Mouse (Mus musculus): Measurements from ENCODE around the gene 6430550D23Rik.

6430550D23Rik gene

DNA sequence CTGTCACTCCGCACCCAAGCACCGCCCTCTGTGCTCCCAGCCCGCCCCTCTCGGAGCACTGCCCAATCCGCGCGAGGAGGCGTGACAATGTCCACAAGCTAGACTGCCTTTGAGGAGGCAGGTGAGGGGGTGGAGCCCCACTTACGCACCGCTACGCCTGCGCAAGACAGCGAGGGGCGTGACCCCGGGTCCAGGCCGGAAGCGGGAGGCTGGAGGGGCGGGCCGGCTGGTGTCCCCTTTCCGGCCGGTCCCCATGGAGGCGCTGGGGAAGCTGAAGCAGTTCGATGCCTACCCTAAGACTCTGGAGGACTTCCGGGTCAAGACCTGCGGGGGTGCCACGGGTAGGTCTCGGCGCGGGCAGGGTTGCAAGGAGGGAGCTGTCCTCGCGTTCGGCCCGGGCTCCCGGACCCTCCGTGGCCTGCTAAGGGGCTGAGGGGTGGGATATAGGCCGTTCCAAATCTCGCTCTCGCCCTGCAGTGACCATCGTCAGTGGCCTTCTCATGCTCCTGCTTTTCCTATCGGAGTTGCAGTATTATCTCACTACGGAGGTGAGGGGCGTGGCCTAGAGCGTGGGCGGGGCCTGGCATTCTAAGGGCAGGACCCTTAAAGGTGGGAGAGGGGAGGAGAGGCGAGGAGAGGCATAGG, at the start of gene 6430550D23Rik, which contains the start of gene Ergic3:
Gene 6430550D23Rik (minus strand): TSS at position 90 of the 645 bp plus-strand sequence.
Gene Ergic3 (plus strand): TSS at position 158 of the 645 bp plus-strand sequence.
- in situ Hi-C loops (cut with MboI; ENCODE audit: unreplicated experiment in 2 of 2): loop anchor here in 1 of 2 experiments (5.0 kb wide), 1 partner anchor 41 kb away; no protein-coding TSS in a partner anchor

DNA sequence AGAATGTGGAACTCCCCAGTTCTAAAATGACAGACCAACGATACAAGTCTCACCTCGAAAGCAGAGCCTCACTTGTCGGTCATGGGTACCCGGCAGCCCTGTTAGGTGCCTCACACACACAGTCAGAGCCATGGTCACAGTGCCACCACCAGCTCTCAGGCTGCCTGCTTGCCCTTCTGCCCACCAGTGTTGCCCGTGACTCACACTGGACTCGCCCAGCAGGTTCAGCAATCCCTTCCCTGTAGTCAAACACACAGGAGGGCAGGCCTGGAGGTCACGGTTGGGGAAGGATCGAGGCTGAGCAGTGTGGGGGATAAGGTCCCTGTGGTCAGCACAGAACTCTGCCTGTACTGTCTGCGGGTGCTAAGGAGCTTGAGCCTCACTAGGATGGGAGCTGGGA, 45.0 kb upstream of the 6430550D23Rik start, which contains the start of gene Fer1l4:
Gene Fer1l4 (minus strand): TSS at position 132 of the 400 bp plus-strand sequence.
- in situ Hi-C loops (cut with MboI; ENCODE audit: unreplicated experiment in 2 of 2): no loop called here

DNA sequence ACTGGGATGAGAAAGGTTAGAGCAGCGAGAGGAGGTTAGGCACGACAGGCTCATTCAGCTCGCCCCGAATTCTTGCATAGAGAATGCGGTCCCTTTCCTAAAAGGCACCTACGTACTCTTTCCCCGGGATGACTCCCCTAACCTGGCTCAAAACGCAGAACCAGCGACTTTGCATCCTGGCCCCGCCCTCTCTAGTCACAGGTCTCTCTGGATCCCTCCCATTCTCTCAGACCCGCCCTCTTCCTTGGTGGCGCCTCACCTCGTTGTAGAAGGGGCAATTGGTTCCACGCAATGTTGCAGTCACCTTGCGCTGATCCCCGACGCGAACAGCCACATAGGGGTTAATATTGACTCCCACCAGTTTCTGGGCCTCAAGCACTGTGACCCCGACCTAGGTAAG, 40.2 kb upstream of the 6430550D23Rik start:
- in situ Hi-C loops (cut with MboI; ENCODE audit: unreplicated experiment in 2 of 2): loop anchor here in 1 of 2 experiments (25.0 kb wide), 1 partner anchor 439 kb away; no protein-coding TSS in a partner anchor

DNA sequence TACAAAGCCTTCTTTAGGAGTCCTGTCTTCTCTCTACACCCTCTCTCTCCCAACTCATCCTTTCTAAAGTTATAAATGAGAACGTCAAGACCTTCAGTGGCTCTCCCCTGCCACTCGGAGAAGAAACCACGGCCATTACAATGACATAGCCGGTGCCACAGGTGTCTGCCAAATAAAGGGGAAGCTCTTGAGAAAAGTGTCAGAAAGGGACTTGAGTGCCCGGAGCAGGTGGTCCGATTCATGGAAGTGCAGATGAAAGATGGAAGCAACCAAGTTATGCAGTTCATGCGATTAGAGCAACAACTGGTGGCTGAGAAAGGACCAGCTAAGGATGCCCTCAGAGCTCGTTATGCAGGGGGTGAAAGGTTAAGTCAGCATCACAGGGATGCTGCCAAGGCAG, 35.1 kb upstream of the 6430550D23Rik start:
- in situ Hi-C loops (cut with MboI; ENCODE audit: unreplicated experiment in 2 of 2): loop anchor here in 1 of 2 experiments (25.0 kb wide), 1 partner anchor 444 kb away; no protein-coding TSS in a partner anchor

DNA sequence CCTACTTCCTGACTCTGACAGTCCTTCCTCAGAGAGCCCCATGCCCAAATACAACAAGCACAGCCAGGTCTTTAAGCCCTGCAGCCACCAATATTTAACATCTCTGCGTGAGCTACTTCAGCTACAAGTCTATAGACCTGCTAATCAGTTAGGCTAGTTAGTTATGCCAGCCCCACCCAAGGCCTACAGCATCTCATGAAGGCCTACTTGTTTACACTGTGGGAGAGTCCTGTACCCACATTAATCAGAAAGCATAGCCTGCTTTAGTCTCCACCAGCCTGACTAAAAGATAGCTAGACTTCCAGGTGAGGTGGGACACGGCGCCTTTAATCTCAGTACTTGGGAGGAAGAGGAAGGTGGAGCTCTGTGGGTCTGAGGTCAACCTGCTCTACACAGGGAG, 31.6 kb upstream of the 6430550D23Rik start:
- in situ Hi-C loops (cut with MboI; ENCODE audit: unreplicated experiment in 2 of 2): loop anchor here in 1 of 2 experiments (25.0 kb wide), 1 partner anchor 448 kb away; no protein-coding TSS in a partner anchor

DNA sequence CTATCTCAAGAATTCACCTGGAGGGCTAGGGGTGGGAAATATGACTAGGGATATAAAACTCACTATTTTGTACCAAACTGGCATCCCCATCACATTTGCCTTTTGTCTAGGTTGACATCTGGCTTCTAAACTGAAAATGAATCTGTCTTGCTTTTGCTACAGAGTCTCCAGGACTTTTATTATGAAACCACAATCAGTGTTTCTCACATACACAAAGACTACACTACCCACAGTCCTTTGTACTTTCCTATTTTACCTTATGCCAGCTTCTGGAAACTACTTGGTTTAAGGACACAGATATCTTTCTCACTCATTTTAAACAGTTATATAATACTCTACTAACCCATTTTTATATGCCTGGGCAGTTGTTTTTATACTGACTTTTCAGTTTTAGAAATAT, 17.7 kb upstream of the 6430550D23Rik start:
- in situ Hi-C loops (cut with MboI; ENCODE audit: unreplicated experiment in 2 of 2): loop anchor here in 1 of 2 experiments (25.0 kb wide), 1 partner anchor 462 kb away; no protein-coding TSS in a partner anchor

DNA sequence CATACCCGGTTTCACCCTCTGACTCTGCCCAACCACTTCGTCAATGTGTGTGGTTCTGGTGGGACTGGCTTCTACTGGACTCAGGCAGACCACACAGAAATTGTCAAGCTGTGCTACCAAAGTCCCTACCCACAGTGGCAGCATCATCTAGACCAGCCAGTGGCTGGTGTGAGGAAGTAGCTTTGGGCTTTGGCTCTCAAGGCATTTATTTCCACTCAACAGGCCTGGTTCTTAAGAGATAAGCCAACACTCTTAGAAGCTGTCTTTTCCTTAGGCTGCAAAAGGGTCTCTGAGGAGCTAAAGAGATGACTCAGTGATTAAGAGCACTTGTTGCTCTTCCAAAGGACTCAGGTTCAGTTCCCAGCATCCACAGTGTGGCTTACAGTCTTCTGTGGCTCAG, 14.0 kb upstream of the 6430550D23Rik start:
- in situ Hi-C loops (cut with MboI; ENCODE audit: unreplicated experiment in 2 of 2): no loop called here

DNA sequence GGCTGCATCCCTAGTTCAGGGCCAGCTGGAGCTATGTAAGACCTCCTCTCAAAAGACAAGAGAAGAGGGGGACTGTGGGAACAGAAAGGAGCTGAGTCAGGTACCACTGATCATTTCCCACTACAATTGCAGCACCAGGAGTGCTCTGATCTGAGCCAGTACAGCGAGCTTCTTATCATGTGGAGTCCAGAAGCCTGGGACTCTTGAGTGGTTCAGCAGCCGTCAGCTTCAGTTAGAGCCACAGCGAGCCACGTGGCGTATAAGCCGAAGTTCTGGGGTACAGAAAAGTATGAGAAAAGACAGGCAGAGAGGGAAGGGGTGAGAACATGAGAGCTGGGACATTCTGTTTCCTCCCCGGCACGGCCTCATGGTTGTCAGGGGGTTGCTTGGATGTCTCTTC, 13.4 kb upstream of the 6430550D23Rik start:
- in situ Hi-C loops (cut with MboI; ENCODE audit: unreplicated experiment in 2 of 2): no loop called here

DNA sequence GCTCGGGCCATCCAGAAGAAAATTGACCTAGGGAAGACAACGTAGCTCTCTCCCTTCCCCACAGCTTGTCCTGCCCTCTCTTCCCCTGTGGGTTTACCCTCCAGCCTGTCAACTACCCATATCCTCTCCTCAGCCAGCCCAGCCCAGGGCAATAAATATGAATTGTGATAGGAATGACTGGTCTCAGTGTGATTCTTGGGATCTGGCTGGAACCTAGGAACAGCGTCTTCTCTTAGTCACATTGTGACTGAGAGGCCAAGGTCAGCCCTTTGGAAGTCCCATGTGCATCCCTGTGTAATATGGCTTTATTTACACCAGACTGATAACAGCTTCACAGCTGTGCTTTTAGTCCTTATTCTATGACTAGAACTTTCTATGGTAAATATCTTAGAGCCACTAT, 10.3 kb upstream of the 6430550D23Rik start:
- in situ Hi-C loops (cut with MboI; ENCODE audit: unreplicated experiment in 2 of 2): no loop called here

DNA sequence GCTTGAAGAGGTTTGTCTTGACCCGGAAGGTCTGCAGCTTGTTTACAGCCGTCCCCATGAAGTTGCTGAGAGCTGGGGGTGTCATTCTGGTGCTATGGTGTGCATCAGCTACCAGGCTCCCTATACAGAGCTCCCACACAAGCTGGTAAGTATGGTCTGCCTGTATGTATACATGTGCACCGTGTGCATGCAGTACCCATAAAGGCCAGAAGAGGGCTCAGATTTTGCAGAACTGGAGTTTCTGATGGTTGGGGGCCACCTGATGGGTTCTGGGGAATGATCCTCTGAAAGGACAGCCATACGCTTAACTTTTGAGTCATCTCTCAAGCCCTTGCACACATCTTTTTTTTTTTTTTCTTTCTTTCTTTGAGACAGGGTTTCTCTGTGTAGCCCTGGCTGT, 2.4 kb downstream of the 6430550D23Rik start:
- in situ Hi-C loops (cut with MboI; ENCODE audit: unreplicated experiment in 2 of 2): loop anchor here in 1 of 2 experiments (5.0 kb wide), 1 partner anchor 38 kb away; no protein-coding TSS in a partner anchor

DNA sequence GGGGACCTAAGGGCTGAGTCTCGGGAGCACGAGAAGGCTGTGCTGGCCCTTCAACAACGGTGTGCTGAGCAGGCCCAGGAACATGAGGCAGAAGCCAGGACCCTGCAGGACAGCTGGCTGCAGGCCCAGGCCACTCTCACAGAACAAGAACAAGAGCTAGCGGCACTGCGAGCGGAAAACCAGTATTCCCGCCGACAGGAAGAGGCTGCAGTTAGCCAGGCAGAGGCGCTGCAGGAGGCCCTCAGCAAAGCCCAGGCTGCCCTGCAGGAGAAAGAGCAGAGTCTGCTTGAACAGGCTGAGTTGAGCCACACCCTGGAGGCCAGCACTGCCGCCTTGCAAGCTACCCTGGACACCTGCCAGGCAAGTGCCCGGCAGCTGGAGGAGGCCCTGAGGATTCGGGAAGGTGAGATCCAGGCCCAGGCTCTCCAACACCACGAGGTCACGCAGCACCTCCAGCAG, 15.9 kb downstream of the 6430550D23Rik start:
- in situ Hi-C loops (cut with MboI; ENCODE audit: unreplicated experiment in 2 of 2): no loop called here

DNA sequence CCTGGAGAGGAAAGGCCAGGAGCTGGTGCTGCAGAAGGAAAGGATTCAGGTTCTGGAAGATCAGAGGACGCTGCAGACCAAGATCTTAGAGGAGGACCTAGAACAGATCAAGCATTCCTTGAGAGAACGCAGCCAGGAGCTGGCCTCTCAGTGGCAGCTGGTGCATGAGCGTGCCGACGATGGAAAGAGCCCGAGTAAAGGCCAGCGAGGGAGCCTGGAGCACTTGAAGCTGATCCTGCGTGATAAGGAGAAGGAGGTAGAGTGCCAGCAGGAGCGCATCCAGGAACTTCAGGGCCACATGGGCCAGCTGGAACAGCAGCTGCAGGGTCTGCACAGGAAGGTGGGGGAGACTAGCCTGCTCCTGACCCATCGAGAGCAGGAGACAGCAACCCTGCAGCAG, 16.6 kb downstream of the 6430550D23Rik start:
- in situ Hi-C loops (cut with MboI; ENCODE audit: unreplicated experiment in 2 of 2): no loop called here

DNA sequence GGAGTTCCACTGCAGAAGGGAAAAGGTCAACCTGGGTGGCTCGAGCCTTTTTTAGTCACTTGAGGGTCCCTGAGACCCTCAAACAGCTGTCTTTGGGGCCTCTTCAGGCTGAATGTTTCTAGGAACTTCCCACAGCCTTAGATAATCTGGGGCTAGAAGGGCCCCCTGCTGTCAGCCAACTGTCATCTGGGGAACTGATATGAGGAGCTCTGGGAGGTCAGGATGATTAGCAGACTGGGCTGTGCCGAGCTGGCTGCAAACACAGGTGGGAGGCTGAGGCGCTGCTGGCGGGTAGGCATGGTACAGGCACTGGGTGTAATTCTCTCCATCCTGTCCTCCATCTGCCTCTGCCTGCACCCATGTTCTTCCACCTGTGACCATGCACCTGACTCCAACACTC, 18.7 kb downstream of the 6430550D23Rik start:
- in situ Hi-C loops (cut with MboI; ENCODE audit: unreplicated experiment in 2 of 2): no loop called here

DNA sequence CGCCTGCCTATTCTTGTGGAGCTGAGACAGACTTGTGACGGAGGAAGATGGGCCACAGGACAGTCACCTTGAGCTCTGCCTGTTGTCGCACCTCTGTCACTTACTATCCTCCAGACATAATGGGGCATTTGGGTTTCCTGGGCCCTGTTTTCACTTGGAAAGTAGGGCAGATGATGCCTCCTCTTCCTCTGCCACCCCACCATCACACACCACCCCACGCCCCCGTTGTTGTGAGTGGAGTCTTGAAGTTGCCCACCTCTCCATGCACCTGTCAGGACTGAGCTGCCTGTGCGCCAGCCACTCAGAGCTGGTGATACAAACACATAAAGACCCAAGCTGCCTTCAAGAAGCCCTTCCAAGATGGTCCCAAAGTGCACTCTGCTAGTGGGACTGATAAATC, 20.6 kb downstream of the 6430550D23Rik start:
- in situ Hi-C loops (cut with MboI; ENCODE audit: unreplicated experiment in 2 of 2): no loop called here

DNA sequence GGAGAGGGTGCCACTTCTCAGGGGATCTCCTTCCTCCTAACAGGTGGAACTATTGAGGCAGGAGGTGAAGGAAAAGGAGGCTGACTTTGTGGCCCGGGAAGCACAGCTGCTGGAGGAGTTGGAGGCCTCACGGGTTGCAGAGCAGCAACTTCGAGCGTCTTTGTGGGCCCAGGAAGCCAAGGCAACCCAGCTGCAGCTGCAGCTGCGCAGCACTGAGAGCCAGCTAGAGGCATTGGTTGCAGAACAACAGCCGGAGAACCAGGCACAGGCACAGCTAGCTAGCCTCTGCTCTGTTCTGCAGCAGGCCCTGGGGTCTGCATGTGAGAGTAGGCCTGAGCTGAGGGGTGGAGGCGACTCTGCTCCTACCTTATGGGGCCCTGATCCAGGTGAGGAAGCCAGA, 22.0 kb downstream of the 6430550D23Rik start:
- in situ Hi-C loops (cut with MboI; ENCODE audit: unreplicated experiment in 2 of 2): no loop called here

DNA sequence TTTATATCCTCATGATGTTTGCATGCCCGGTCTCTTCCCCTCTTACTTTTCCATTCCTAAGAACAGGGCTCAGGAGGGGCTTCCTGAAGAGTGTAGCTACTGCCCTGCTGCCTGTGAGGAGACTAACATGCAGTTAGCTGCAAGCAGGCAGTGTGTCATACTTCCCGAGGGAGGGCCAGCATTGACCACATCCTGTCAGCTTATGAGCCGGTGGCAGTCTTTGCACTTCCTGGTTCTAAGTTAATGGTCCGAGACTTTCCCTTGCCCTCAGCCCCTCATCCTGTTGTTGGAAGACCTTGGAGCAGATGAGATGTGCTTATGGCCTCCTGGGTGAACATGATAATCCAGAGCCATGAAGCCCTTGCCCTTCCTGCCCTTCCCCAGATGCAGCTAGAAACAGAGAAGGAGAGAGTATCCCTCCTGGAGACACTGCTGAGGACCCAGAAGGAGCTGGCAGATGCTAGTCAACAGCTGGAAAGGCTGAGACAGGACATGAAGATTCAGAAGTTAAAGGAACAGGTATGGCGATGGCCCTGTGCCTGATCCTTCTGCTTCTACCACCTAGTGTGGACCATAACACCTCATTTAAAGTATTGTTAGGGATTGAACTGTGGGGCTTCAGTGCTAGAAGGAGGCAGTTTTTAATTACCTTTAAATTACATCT, 28.3 kb downstream of the 6430550D23Rik start:
- in situ Hi-C loops (cut with MboI; ENCODE audit: unreplicated experiment in 2 of 2): no loop called here

DNA sequence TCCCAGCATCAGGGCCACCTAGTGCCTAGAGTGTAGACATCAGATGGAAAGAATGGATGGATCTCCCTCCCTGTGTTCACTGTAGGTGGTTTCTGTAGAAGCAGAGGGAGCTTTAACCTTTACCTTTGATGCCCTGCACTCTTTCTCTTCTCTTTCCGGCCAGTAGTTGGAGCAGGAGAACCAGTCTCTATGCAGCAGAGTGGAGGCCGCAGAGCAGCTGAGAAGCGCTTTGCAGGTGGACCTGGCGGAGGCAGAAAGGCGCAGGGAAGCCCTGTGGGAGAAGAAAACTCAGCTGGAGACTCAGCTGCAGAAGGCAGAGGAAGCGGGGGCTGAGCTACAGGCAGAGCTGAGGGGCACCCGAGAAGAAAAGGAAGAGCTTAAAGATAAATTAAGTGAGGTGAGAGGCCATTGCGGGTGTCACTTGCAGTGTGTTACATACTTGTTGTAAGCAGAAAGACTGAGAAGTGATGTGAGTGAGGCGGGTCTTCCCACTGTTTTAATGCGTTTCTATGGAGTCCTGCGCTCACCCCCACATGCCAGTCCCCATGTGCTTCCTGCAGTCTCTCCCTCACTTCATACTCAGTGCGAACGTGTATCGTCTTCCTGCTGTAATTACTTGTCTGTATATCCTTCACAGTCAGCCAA, 33.6 kb downstream of the 6430550D23Rik start:
- in situ Hi-C loops (cut with MboI; ENCODE audit: unreplicated experiment in 2 of 2): no loop called here

DNA sequence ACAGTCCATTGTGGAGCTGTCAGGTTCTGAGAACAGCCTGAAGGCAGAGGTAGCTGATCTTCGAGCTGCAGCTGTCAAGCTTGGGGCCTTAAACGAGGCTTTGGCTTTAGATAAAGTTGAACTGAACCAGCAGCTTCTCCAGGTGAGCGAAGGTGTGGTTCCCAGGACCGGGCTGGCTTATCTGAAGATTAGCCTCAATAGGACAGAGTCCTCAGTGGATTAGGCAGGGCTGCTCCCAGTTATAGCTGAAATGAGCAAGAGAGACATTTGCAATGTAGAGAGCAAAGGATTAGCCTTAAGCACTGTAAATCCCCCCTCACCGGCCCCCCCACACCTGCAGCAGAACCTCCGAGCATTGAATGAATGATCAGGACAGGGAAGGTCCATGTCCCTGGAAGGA, 34.4 kb downstream of the 6430550D23Rik start:
- in situ Hi-C loops (cut with MboI; ENCODE audit: unreplicated experiment in 2 of 2): no loop called here

DNA sequence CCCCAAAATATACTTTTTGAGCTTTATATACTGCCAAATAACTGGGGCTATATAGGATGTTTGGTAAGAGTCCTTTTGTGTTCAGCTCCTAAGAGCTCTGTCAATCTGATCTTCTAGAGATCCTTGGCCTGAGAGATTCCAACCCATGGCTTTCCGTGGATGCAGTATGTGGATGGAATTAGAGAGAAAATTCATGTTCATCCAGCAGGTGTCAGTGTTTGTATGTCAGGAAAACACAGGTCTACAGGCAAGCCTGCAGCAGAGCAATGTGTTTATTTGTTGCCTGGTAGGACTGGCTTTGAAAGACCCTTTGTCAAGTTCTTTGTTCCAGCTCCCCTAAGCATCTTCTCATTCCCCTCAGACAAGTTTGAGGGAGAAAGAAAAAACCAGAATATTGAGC, 44.8 kb downstream of the 6430550D23Rik start:
- in situ Hi-C loops (cut with MboI; ENCODE audit: unreplicated experiment in 2 of 2): loop anchor here in 1 of 2 experiments (5.0 kb wide), 1 partner anchor 169 kb away; no protein-coding TSS in a partner anchor

DNA sequence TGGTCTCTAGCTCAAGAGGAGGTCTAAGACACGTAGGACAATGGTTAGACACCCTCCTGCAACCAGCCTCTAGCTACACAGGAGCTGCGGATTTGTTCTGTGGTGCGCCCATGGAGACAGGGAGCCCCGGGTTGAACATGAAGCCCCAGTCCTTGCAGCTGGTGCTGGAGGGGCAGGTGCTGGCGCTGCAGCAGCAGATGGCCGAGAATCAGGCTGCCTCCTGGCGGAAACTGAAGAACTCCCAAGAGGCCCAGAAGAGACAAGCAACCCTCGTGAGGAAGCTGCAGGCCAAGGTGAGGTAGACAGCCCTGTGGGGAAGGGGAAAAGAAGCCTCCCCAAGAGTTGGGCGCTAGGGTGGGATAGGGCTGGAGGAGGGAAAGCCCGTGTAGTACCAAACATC, 45.9 kb downstream of the 6430550D23Rik start:
- in situ Hi-C loops (cut with MboI; ENCODE audit: unreplicated experiment in 2 of 2): loop anchor here in 1 of 2 experiments (5.0 kb wide), 1 partner anchor 170 kb away; no protein-coding TSS in a partner anchor

DNA sequence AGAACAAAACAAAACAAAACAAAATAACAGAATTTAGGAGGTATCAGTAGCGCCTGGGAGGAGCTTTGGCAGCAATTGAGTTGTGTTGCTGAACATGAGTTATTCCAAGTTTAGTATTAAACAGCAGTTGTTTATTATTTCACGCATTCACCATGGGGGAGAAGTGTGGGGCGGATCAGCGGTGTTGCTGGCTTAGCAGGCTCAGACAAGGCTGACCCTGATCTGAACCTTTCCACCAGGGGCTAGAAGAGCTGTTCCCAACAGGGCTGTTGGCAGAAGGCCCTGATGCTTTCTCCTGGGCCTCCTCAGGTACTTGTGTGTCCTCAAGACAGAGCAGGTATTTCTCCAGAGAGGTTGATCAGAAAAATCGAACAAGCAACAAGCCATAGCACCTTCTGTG, 47.8 kb downstream of the 6430550D23Rik start:
- in situ Hi-C loops (cut with MboI; ENCODE audit: unreplicated experiment in 2 of 2): loop anchor here (5.0 to 10.0 kb wide), 3 partner anchors 172 to 325 kb away; no protein-coding TSS in a partner anchor
